Mouse (Mus musculus): Measurements from ENCODE around the gene Fgfr1op.
"Not testable (repeated sequence)": the region's sequence is repeated elsewhere in the genome, so short reads cannot be mapped to it uniquely, and the experiment has no call there.

DNA sequence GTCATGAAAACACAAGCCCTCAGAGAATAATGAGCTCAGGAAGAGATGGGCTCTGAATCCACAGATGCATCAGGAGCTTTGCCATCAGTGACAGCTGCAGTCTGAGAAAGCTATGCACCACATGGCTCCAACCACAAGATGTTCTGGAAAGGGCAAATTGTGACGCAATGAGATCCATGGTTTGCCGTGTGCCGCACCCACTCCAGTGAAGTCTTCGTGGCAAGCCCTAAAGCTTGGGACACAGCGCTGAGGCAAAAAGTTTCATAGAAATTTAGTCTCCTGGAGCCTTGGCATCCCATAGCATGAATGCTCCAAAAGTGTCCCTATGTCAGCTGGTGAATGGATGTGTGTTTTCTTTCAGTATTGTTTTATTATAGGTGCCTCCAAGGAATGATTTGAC, 27.2 kb upstream of the Fgfr1op start:
- not testable (repeated sequence) for TF ChIP-seq GATA1, TAL1 (IDR thresholded peaks at IDR 0.05; ENCODE audit: low read length)

All from erythroblast, embryonic 14.5 days (primary cell).